Mouse (Mus musculus) thymus, postnatal 10 days (tissue): ENCODE measurements around the gene Sema6b.

ENCODE experiments used
- DNase-seq, 2 experiments: peaks; one replicate each; pipeline ENCODE4 v3.0.0; 2021; ENCODE audit warnings: low spot score in 2 of 2

The Sema6b gene

GRCm38 (mm10) chr17:56139858-56140595, at the start of gene Sema6b:
Sema6b (minus strand) TSS chr17:56140343.
- DNase-seq: peak; percentile 61 to 81

- no peak for DNase-seq
These were observed 45.4 kb upstream of the Sema6b start for GRCm38 (mm10) chr17:56185281-56186141.

GRCm38 (mm10) chr17:56183658-56184103, 43.5 kb upstream of the Sema6b start, which contains the start of gene Mydgf:
Mydgf (minus strand) TSS chr17:56183920.
- peak; percentile 90 to 91 for DNase-seq

GRCm38 (mm10) chr17:56182975-56183657, 43.0 kb upstream of the Sema6b start:
- no peak for DNase-seq

- DNase-seq: no peak
These were observed 35.3 kb upstream of the Sema6b start for GRCm38 (mm10) chr17:56175416-56175815.

- no peak for DNase-seq
These were observed 33.4 kb upstream of the Sema6b start for GRCm38 (mm10) chr17:56173401-56174046.

GRCm38 (mm10) chr17:56171881-56172280, 31.7 kb upstream of the Sema6b start:
- no peak for DNase-seq

GRCm38 (mm10) chr17:56171456-56171855, 31.3 kb upstream of the Sema6b start:
- DNase-seq: no peak

GRCm38 (mm10) chr17:56170636-56171035, 30.5 kb upstream of the Sema6b start:
- no peak for DNase-seq

GRCm38 (mm10) chr17:56169830-56170229, 29.7 kb upstream of the Sema6b start:
- DNase-seq: no peak

- no peak for DNase-seq
These were observed 25.5 kb upstream of the Sema6b start for GRCm38 (mm10) chr17:56165671-56166070.

GRCm38 (mm10) chr17:56164510-56164909, 24.4 kb upstream of the Sema6b start:
- no peak for DNase-seq

GRCm38 (mm10) chr17:56163523-56164102, 23.5 kb upstream of the Sema6b start:
- DNase-seq: peak; percentile 52 to 67

GRCm38 (mm10) chr17:56162231-56162774, 22.2 kb upstream of the Sema6b start, which contains the start of gene Tnfaip8l1:
Tnfaip8l1 (plus strand) TSS chr17:56162477.
- DNase-seq: peak; percentile 87 to 89

- peak in 1 of 2 experiments; percentile 37 for DNase-seq
These were observed 19.6 kb upstream of the Sema6b start for GRCm38 (mm10) chr17:56159729-56160128.

GRCm38 (mm10) chr17:56153643-56154042, 13.5 kb upstream of the Sema6b start:
- no peak for DNase-seq

GRCm38 (mm10) chr17:56149897-56150296, 9.8 kb upstream of the Sema6b start:
- DNase-seq: no peak

- DNase-seq: no peak
These were observed 8.9 kb upstream of the Sema6b start for GRCm38 (mm10) chr17:56148790-56149618.

GRCm38 (mm10) chr17:56148280-56148679, 8.1 kb upstream of the Sema6b start:
- no peak for DNase-seq

- DNase-seq: no peak
These were observed 7.3 kb upstream of the Sema6b start for GRCm38 (mm10) chr17:56147420-56147819.
